Mouse (Mus musculus): ENCODE data around the gene Tex30. TPM values are rescaled to one million over a fixed set of nuclear protein-coding genes. Genes with fewer than 3 reads are reported as not detected.

Gene Tex30
- 76.5 and 83.8 TPM in 2 replicates for polyA plus RNA-seq (2016; fragmentation: Nextera tagmentation; extraction: Ambion mirVana)

DNA sequence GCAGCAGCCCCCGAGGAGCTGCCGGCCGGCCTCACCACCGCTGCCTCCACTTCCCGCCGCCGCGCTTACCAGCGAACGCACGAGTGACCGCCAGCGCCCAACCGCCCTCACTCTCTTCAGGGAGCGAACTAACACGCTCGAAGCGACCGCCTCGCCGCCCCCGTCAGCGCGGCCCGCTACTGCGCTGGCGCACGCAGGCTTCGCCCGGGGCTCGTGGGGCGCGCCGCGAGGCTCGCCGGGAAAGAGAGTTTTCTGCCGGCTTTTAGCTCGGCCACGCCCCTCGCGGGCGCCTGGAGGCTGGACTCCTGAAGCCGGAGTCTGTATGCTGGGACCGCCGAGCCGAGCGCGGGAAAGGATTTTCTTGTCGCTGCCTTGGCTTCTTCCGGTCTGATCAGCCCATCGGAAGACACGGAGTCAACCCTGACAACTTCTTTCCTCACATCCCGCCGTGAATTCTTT lies at the start of gene Tex30:
Gene Tex30 (minus strand): TSS at position 183 of the 459 bp plus-strand sequence.
- Histone ChIP-seq H3K9ac (peak within 1 kb of the TSS; percentile 93), H3K27me3 (replicated peaks) (no peaks in the 10 kb centered on the region), H3K4me3 (peak within 1 kb of the TSS; percentile 90), H3K9me3 (replicated peaks) (no peaks in the 10 kb centered on the region), H3K27ac (peak within 1 kb of the TSS; percentile 98), H3K4me2 (peak within 1 kb of the TSS; percentile 85), H3K4me1 (peaks cover 17% of the 10 kb centered on the region), H3K36me3 (peaks cover 25% of the 10 kb centered on the region)
- under 1% methylated on average over 55 of the region's 55 CpGs for WGBS (ENCODE audit: insufficient replicate concordance)
- peak; percentile 94 for ATAC-seq

- WGBS (ENCODE audit: insufficient replicate concordance) = 48% methylated on average over 6 of the region's 6 CpGs
Measured at GRCm38 (mm10) chr1:44148706-44149105, 46.5 kb upstream of the Tex30 start.

GRCm38 (mm10) chr1:44147563-44148381 lies 45.5 kb upstream of the Tex30 start, which contains the start of gene Ercc5:
Gene Ercc5 (plus strand): TSS chr1:44147744.
- peak; percentile 96 for ATAC-seq
- no peaks in the 10 kb centered on the region for H3K9me3 ChIP-seq (replicated peaks)
- peak within 1 kb of the TSS; percentile 82 for H3K4me2 ChIP-seq
- WGBS (ENCODE audit: insufficient replicate concordance) = under 1% methylated on average over 61 of the region's 66 CpGs
- H3K4me3 ChIP-seq = peak within 1 kb of the TSS; percentile 91
- H3K27ac ChIP-seq = peak within 1 kb of the TSS; percentile 88
- peaks cover 5% of the 10 kb centered on the region; the same call in 1 of the 2 replicates for H3K36me3 ChIP-seq
- H3K9ac ChIP-seq = peak within 1 kb of the TSS; percentile 89
- no peaks in the 10 kb centered on the region for H3K27me3 ChIP-seq (replicated peaks)
- peaks cover 15% of the 10 kb centered on the region for H3K4me1 ChIP-seq

More at GRCm38 (mm10) chr1:44148706-44149105, 46.5 kb upstream of the Tex30 start:
- peak overlapping the region; percentile 91 for H3K4me3 ChIP-seq
- H3K4me1 ChIP-seq = peaks cover 15% of the 10 kb centered on the region
- peak overlapping the region; percentile 82 for H3K4me2 ChIP-seq
- no peaks in the 10 kb centered on the region for H3K27me3 ChIP-seq (replicated peaks)
- H3K9ac ChIP-seq = peak overlapping the region; percentile 89
- H3K36me3 ChIP-seq = no peaks in the 10 kb centered on the region
- no peaks in the 10 kb centered on the region for H3K9me3 ChIP-seq (replicated peaks)
- H3K27ac ChIP-seq = peak overlapping the region; percentile 88
- ATAC-seq = no peak

- Histone ChIP-seq H3K27me3 (replicated peaks) (no peaks in the 10 kb centered on the region), H3K9ac (no peak overlapping the region), H3K4me1 (peaks cover 6% of the 10 kb centered on the region), H3K4me2 (no peak overlapping the region), H3K9me3 (replicated peaks) (no peaks in the 10 kb centered on the region), H3K27ac (no peak overlapping the region), H3K36me3 (peaks cover 18% of the 10 kb centered on the region; the same call in 1 of the 2 replicates), H3K4me3 (no peak overlapping the region)
- ATAC-seq = no peak
- 78% methylated on average over 5 of the region's 5 CpGs for WGBS (ENCODE audit: insufficient replicate concordance)
Measured at GRCm38 (mm10) chr1:44142747-44143146, 40.5 kb upstream of the Tex30 start.

DNA sequence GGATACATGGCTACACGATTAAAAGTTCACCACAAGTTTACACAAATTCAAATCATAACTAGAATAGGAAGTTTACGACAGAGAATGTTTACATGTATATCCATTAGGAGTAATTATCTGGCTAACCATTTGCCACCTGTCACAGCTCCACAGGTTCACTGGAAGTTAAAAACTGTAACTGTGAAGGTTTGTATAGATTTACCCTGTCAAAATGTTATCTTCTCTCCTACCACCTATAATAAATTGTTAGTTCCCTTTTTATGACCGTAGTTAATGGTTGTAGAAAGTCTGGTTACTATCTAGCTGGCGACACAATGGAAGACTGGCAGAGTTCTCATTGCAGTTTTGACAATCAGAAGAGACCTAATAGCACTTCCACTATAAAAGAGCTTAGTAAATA lies 38.0 kb upstream of the Tex30 start:
- WGBS (ENCODE audit: insufficient replicate concordance) = 69% methylated on average over 4 of the region's 4 CpGs
- no peak for ATAC-seq

DNA sequence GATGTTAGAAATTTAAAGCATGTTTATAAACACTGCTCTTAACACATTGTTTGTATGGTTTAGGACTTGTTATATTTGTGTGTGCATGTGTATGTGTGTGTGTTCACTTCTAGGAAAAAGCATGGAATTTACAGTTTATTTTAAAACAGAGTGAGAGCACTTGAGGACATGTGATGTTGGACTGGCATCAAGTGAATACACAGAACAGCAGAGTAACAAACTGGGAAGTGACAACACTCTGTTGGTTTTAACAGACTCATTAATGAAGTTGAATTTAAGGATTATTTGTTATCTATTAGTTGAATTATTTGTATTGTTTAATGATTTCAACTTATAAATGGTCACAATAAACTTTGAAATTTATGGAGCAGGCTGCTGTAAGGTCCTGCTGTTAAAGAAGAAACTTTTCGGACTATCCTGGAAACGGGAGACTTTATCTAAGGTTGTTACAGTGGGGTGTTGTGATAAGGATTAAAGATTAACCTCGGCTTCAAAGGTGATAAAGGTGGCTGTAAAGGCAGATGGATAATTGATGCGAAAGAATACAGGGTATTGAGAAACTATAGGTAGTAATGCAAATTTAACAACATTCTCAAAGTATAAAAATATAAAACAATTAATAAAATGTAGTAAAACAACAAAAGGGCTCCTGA lies 27.8 kb upstream of the Tex30 start:
- H3K4me2 ChIP-seq = no peak overlapping the region
- 51% methylated on average over 4 of the region's 4 CpGs for WGBS (ENCODE audit: insufficient replicate concordance)

More for the DNA sequence above, 38.0 kb upstream of the Tex30 start:
- Histone ChIP-seq H3K4me3 (no peak overlapping the region), H3K36me3 (peaks cover 23% of the 10 kb centered on the region; the same call in 1 of the 2 replicates), H3K27ac (no peak overlapping the region), H3K9me3 (replicated peaks) (no peaks in the 10 kb centered on the region), H3K9ac (no peak overlapping the region), H3K27me3 (replicated peaks) (no peaks in the 10 kb centered on the region), H3K4me1 (no peaks in the 10 kb centered on the region), H3K4me2 (no peak overlapping the region)

DNA sequence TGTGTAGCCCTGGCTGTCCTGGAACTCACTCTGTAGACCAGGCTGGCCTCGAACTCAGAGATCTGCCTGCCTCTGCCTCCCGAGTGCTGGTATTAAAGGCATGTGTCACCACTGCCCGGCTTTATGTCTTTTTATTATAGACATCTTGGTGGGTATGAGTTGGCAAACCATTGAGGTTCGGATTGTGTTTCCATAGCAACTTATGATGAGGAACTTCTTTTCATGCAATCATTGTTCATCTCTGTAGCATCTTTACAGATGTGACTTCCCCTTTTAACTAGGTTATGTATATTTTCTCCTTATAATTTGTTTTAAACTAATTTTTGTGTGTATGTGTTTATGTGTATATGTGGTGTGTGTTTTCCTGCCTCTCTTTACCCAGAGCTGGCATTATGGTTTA lies 23.3 kb upstream of the Tex30 start:
- H3K4me2 ChIP-seq = no peak overlapping the region
- WGBS (ENCODE audit: insufficient replicate concordance) = 79% methylated on average over 4 of the region's 4 CpGs

More for the DNA sequence above, 27.8 kb upstream of the Tex30 start:
- no peaks in the 10 kb centered on the region for H3K9me3 ChIP-seq (replicated peaks)
- H3K27ac ChIP-seq = no peak overlapping the region
- H3K27me3 ChIP-seq (replicated peaks) = no peaks in the 10 kb centered on the region
- H3K9ac ChIP-seq = no peak overlapping the region
- ATAC-seq = no peak
- H3K36me3 ChIP-seq = peaks cover 22% of the 10 kb centered on the region
- H3K4me3 ChIP-seq = no peak overlapping the region
- no peaks in the 10 kb centered on the region for H3K4me1 ChIP-seq

GRCm38 (mm10) chr1:44122256-44122655 lies 20.0 kb upstream of the Tex30 start:
- H3K36me3 ChIP-seq = peaks cover 7% of the 10 kb centered on the region; the same call in 1 of the 2 replicates
- H3K9ac ChIP-seq = no peak overlapping the region
- H3K4me2 ChIP-seq = no peak overlapping the region
- H3K27me3 ChIP-seq (replicated peaks) = no peaks in the 10 kb centered on the region
- 27% methylated on average over 3 of the region's 3 CpGs for WGBS (ENCODE audit: insufficient replicate concordance)
- no peak overlapping the region for H3K27ac ChIP-seq
- no peak overlapping the region for H3K4me3 ChIP-seq
- H3K4me1 ChIP-seq = peaks cover 18% of the 10 kb centered on the region
- no peak for ATAC-seq
- H3K9me3 ChIP-seq (replicated peaks) = no peaks in the 10 kb centered on the region

More for the DNA sequence above, 23.3 kb upstream of the Tex30 start:
- Histone ChIP-seq H3K27ac (no peak overlapping the region), H3K9me3 (replicated peaks) (no peaks in the 10 kb centered on the region), H3K27me3 (replicated peaks) (no peaks in the 10 kb centered on the region), H3K9ac (no peak overlapping the region), H3K36me3 (peaks cover 19% of the 10 kb centered on the region), H3K4me1 (0 out of 2 replicates have a peak, but pooled peaks cover 3% of the 10 kb centered on the region), H3K4me3 (no peak overlapping the region)
- no peak for ATAC-seq

DNA sequence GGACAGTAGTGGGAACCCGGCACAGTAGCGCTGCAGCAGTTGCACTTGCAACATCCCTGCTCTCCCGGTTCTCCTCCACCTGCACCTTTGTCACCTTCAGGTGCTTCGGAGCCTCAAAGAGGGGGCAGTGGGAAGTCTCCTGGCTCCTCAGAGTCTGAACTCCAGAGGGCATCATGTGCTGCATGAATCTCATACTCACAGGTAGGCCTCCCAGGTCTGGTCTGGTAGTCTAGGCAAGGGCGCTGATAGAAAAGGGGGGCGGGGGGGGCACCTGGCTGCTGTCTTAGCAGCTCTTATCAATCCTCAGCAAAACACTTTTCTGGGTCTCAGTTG lies 17.8 kb upstream of the Tex30 start:
- WGBS (ENCODE audit: insufficient replicate concordance) = 11% methylated on average over 6 of the region's 6 CpGs
- Histone ChIP-seq H3K9me3 (replicated peaks) (no peaks in the 10 kb centered on the region), H3K27me3 (replicated peaks) (no peaks in the 10 kb centered on the region), H3K27ac (peak overlapping the region; percentile 86), H3K36me3 (peaks cover 12% of the 10 kb centered on the region), H3K4me2 (peak overlapping the region; percentile 82), H3K9ac (peak overlapping the region; percentile 69), H3K4me3 (peak overlapping the region; percentile 74), H3K4me1 (peaks cover 18% of the 10 kb centered on the region)
- ATAC-seq = peak; percentile 8; the same call in 1 of the 2 replicates

DNA sequence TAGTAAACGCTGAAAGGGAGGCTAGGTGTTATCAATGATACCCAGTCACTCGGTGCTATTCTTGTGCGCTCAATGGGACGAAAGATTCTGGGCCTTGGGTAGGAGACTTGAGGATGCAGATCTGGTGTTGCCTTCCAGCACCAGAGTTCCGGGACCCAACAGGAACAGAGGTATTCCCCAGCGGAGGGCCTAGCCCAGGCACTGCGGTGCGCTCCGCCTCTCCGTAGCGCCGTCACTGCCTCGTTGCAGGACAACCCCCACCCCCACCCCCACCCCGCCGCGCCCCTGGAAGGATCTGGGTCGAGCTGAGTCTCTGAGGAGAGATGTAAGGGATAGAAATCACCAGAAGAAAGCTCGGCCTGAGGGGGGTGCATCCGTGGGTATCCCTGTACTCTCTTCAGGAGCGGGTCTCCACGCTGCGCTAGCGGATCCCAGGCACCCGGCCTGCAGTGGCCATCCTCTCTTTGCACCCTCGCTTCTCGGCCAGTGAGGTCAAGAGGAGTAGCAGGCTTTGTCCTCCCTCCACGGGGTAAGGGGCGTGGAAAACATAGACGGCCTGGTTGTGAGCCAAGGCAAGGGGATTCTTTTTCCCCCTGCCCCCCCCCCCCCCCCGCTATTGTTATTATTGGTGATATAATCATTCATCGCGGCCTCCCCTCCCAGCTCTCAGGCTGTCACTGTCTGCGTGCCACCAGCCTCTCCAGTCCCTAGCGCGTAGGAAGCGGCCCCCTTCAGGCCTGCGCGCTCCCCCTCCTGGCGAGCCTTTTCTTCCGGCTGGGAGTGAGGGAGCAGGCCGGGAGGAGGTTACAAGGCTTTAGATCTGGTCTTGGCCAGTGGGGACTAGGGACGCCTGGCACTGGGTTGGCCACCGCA lies 17.2 kb upstream of the Tex30 start:
- H3K9me3 ChIP-seq (replicated peaks) = no peaks in the 10 kb centered on the region
- H3K36me3 ChIP-seq = peaks cover 18% of the 10 kb centered on the region
- peak overlapping the region; percentile 74 for H3K4me3 ChIP-seq
- WGBS (ENCODE audit: insufficient replicate concordance) = 1% methylated on average over 41 of the region's 43 CpGs
- H3K27ac ChIP-seq = peak overlapping the region; percentile 86
- H3K4me2 ChIP-seq = peak overlapping the region; percentile 82
- ATAC-seq = peak; percentile 81
- no peaks in the 10 kb centered on the region for H3K27me3 ChIP-seq (replicated peaks)
- H3K9ac ChIP-seq = peak overlapping the region; percentile 69
- H3K4me1 ChIP-seq = peaks cover 18% of the 10 kb centered on the region

All from liver, embryonic 12.5 days (tissue).